Mouse (Mus musculus) liver, embryonic 13.5 days (tissue): Measurements from ENCODE around the gene Runx2. TPM values are rescaled to one million over a fixed set of nuclear protein-coding genes. Genes with fewer than 3 reads are reported as not detected.

ENCODE experiments used
- ATAC-seq: fragments of 200-750 bp; cut with Nextera tagmentation; 2 replicates; pipeline ENCODE4 v1.8.0; 2017; ENCODE audit warnings: low read depth, mild to moderate bottlenecking, moderate number of reproducible peaks, moderate library complexity
- DNase-seq: peaks from one replicate; pipeline ENCODE4 v3.0.0; 2022
- H3K27ac ChIP-seq: fragments of 300-500 bp; sonication (generic); 2 replicates; pipeline ENCODE4 v1.5.1; 2015; ENCODE audit warnings: moderate library complexity, mild to moderate bottlenecking, inconsistent platforms
- H3K27me3 ChIP-seq: fragments of 300-500 bp; sonication (generic); 2 replicates; pipeline ENCODE4 v1.6.1; 2015; ENCODE audit warnings: mild to moderate bottlenecking, inconsistent platforms
- H3K36me3 ChIP-seq: fragments of 300-500 bp; sonication (generic); 2 replicates; pipeline ENCODE4 v1.6.1; 2015; ENCODE audit warnings: mild to moderate bottlenecking, inconsistent platforms
- H3K4me1 ChIP-seq: fragments of 300-500 bp; sonication (generic); replicated peaks from 2 replicates; pipeline ENCODE4 v1.6.1; 2015; ENCODE audit warnings: inconsistent platforms
- H3K4me2 ChIP-seq: fragments of 300-500 bp; sonication (generic); 2 replicates; pipeline ENCODE4 v1.6.1; 2015; ENCODE audit warnings: inconsistent platforms, mild to moderate bottlenecking, moderate library complexity
- H3K4me3 ChIP-seq: fragments of 300-500 bp; sonication (generic); replicated peaks from 2 replicates; pipeline ENCODE4 v1.5.1; 2015; ENCODE audit warnings: mild to moderate bottlenecking, inconsistent platforms
- H3K9ac ChIP-seq: fragments of 300-500 bp; sonication (generic); 2 replicates; pipeline ENCODE4 v1.6.1; 2015; ENCODE audit warnings: mild to moderate bottlenecking, inconsistent platforms
- H3K9me3 ChIP-seq: fragments of 300-500 bp; sonication (generic); replicated peaks from 2 replicates; pipeline ENCODE4 v1.6.1; 2016; ENCODE audit warnings: inconsistent platforms
- WGBS: fragments of 180-500 bp; shearing (Covaris S2); methylation state at CpG from one replicate; pipeline ENCODE4 v1.1.7; 2015; ENCODE audit not compliant: insufficient replicate concordance; 5-methylcytosine and 5-hydroxymethylcytosine counted together
- polyA plus RNA-seq: library from polyadenylated mRNA; unstranded; fragments of >200 nt; fragmentation: Nextera tagmentation; extraction: Ambion mirVana; gene quantifications from 2 replicates; pipeline ENCODE4 v1.2.1, GENCODE M21; 2015

Runx2 gene
- polyA plus RNA-seq, 1 experiment from 2014 or later, result 0.31 TPM

- 26% methylated on average over 12 of the region's 12 CpGs for WGBS
- H3K27ac ChIP-seq, result no peak overlapping the region
- DNase-seq, result no peak
- H3K4me3 ChIP-seq, result no peak overlapping the region
- H3K9ac ChIP-seq, result no peak overlapping the region
- H3K4me1 ChIP-seq, result no peaks in the 10 kb centered on the region
- no peaks in the 10 kb centered on the region for H3K9me3 ChIP-seq
- H3K27me3 ChIP-seq, result no peaks in the 10 kb centered on the region
- no peaks in the 10 kb centered on the region for H3K36me3 ChIP-seq
- ATAC-seq, result no peak
- H3K4me2 ChIP-seq, result no peak overlapping the region
These were observed 358.7 kb downstream of the Runx2 start for GRCm38 (mm10) chr17:44455681-44456600.

DNA sequence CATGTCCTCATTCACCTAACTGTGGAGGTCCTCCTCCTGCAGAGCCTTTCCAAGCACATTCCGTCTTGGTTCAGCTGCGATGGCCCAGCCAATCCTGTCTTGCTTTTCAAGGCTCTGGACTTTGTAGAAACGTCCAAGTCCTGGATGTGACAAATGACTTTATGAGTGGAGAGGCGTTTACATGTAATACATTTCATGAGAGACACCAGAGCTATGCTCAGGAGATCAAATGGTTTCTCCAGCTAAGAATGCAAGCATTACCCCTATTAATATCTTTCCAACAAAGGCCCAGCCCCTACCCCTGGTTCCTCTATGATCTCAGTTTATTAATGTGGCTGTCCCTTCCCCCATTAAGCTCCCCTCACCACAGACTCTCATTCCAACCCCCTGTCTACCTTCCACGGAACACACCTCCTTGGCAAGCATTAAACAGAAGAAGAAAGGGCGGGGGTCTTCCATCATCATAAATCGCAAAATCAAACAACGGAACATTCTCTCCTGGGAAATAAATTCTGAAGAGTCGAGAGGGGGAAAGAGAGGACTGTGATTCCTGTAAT lies 364.6 kb downstream of the Runx2 start:
- Histone ChIP-seq H3K4me2 (no peak overlapping the region), H3K4me3 (no peak overlapping the region), H3K27ac (no peak overlapping the region), H3K27me3 (no peaks in the 10 kb centered on the region), H3K36me3 (no peaks in the 10 kb centered on the region), H3K9me3 (no peaks in the 10 kb centered on the region), H3K9ac (no peak overlapping the region), H3K4me1 (no peaks in the 10 kb centered on the region)
- no peak for DNase-seq
- WGBS, result 67% methylated on average over 9 of the region's 9 CpGs
- ATAC-seq, result no peak

Other genes starting within 250 kb of the Runx2 start
- 7.8 and 8.7 TPM in 2 replicates for gene Supt3, start 37.6 kb downstream of the Runx2 start, polyA plus RNA-seq